Mouse (Mus musculus) spleen, adult 18-20 months (tissue): ENCODE measurements around the gene Sf3a2.

ENCODE experiments used
- DNase-seq, 2 experiments: peaks; one replicate each; pipeline ENCODE4 v3.0.0; 2022; ENCODE audit warnings: mixed read lengths in 2 of 2

Sf3a2 gene

GRCm38 (mm10) chr10:80776358-80776869 is 21.6 kb upstream of the Sf3a2 start:
- DNase-seq, result no peak

DNA sequence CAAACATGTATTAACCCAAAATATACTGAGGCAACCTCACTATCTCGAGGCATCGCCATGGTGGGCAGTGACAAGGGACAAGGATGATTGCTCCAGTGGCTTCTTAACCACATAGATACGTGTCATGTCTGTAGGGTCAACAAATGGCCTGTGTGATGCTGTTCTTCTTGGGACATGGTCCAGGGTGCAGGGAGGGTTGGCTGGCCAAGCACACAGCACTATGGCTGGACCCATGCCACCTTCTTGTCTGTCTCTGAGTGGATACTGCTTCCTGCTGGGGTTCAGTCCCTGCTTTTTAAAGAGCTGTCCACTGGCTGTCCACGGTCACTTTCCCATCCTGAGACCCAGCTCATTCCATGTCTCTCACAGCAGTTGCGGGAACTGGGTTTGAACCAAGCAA is 20.9 kb upstream of the Sf3a2 start:
- DNase-seq, result no peak

- DNase-seq, result no peak
Measured at GRCm38 (mm10) chr10:80779565-80779964, 18.4 kb upstream of the Sf3a2 start.

DNA sequence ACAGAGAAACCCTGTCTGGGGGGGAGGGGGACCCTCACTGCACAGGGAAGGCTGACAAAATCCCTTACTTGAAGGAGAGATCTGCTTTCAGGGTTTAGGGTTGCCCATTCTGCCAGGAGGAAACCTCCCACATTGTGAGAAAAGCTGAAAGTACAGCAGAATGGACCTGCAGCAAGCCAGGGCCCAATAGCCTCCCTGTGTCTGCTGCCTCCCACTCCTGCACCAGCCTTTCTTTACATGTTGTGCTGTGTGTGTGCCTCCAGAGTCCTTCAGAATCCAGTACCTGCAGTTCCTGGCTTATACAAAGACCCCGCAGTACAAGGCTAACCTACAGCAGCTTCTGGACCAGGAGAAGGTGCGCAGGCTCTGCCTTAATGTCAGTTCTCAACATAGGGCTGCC is 13.7 kb upstream of the Sf3a2 start:
- no peak for DNase-seq

- no peak for DNase-seq
Measured at GRCm38 (mm10) chr10:80784871-80785270, 13.1 kb upstream of the Sf3a2 start.

- no peak for DNase-seq
Measured at GRCm38 (mm10) chr10:80785963-80786362, 12.0 kb upstream of the Sf3a2 start.

GRCm38 (mm10) chr10:80787517-80787916 is 10.5 kb upstream of the Sf3a2 start:
- DNase-seq, result no peak

- DNase-seq, result no peak
Measured at GRCm38 (mm10) chr10:80790761-80791404, 7.1 kb upstream of the Sf3a2 start.

GRCm38 (mm10) chr10:80791476-80792174 is 6.4 kb upstream of the Sf3a2 start:
- no peak for DNase-seq

GRCm38 (mm10) chr10:80792175-80793032 is 5.6 kb upstream of the Sf3a2 start:
- DNase-seq, result no peak

- DNase-seq, result no peak
Measured at GRCm38 (mm10) chr10:80793033-80793784, 4.8 kb upstream of the Sf3a2 start.

- DNase-seq, result no peak
Measured at GRCm38 (mm10) chr10:80793803-80794202, 4.2 kb upstream of the Sf3a2 start.

DNA sequence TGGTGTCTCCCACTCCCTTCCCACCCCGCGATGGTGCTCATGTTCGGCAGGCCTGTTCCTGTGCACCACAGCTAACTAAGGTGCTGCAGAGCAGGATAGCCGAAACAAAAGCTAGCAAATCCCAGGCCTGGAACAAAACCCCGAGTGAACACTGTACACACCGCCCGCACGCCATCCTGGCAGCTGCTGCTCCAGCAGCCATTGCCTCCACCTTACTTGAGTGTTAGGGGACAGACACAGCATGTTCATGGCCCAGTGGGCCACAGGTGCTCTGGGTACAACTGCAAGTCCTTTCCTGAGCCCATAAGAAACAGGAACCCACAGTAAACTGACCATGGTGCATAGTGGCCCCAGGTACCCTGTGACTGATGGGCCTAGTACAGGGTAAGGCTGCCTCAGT is 3.2 kb upstream of the Sf3a2 start:
- DNase-seq, result no peak

GRCm38 (mm10) chr10:80796307-80796848 is 1.6 kb upstream of the Sf3a2 start:
- DNase-seq, result no peak

DNA sequence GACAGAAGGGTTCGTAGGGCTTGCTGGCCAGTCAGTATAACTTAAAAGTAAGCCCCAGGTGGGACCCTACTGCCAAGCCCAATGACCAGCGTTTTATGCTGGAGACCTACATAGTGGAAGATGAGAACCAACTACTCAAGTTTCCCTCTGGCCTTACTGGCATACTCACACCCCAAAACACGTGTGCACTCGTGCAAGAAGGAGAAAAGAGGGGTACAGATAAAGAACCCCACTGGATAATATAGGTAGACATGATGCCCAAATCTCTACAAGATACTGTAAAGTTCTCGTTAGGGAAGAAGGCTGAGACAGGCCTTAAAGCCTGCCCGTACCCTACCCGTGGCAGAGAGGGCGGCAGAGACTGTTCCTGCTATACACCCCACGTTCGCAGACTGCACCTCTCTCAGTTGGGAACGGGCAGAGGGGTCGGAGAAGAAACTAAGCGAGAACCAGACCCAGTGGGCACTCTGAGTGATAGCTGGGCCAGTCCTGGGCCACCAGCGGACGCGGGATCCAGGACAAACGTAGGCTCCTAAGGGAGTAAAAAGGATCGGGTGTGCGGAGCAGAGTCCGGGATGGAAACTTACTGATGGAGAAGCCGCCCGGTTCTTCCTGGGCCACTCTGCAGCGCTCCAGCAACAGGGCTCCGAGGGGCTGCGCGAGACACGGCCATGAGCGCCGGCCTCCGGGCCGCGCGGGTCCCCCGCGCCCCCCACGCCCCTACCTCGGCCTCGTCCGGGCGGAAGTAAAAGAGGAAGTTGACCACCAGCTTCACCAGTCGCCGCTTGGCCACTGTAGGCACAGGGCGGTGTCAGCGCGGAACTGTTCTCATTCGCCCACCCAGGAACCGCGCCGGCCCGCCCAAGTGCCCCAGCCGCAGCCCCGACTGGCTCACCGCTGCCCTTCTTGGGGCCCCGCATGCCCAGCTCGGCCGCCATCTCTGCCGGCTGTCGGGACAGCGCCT is 530 bp upstream of the Sf3a2 start:
- DNase-seq, result no peak

GRCm38 (mm10) chr10:80799070-80799566 is 1.1 kb downstream of the Sf3a2 start:
- DNase-seq, result no peak

DNA sequence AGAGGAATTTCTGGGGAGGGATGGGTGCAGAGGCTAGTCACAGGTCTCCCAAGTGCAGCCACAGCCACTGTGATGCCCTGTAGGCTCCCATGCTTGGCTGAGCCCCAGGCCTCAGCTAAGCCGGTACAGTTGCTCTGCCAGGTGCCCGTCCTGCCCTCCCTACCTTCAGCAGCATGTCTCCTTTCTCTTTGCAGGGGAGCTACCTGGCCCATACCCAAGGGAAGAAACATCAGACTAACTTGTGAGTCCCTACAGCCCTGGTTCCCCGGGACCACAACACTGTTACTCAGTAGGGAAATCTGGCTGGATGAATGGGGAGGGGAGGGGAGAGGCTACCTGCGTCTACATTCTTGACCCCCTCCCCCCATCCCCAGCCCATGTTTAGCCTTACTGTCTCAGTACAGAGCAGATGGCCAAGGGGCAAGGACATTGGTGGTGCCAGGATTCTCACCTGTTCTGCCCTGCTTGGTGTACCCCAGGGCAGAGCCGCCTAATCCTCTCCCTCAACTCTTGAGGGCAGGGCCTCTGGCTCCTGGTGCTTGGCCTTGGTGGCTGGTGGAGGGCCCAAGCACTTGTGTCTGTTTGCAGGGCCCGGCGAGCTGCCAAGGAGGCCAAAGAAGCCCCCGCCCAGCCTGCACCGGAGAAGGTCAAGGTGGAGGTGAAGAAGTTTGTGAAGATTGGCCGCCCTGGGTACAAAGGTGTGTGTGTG is 4.4 kb downstream of the Sf3a2 start:
- DNase-seq, result no peak

DNA sequence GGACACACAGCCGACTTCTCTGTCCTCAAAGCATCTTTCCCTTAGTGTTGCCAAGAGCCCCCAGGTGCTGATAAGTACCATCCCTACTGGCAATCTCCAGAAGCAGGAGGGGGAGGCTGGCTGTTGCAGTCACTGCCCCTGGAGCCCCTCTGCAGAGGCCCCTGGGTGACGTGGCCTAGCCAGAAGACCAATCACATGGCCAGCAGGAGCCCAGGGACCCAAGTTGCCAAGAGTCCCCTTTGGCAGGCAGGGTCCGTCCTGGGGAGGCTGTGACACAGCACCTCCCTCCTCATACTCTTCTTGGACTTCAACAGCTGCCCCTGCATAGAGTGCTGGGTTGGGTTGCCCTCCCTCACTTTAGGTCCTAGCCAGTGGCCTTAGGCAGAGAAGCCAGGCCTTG is 5.0 kb downstream of the Sf3a2 start:
- no peak for DNase-seq

DNA sequence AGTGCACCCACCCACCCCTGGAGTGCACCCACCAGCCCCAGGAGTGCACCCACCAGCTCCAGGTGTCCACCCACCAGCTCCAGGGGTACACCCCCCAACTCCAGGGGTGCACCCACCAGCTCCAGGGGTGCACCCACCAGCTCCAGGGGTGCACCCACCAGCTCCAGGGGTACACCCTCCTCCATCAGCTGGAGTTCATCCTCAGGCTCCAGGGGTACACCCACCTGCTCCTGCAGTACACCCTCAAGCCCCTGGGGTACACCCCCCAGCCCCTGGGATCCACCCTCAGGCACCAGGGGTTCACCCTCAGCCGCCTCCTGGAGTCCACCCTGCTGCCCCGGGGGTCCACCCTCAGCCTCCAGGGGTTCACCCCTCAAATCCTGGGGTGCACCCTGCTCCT is 6.3 kb downstream of the Sf3a2 start:
- no peak for DNase-seq

- no peak for DNase-seq
Measured at GRCm38 (mm10) chr10:80804916-80805315, 6.9 kb downstream of the Sf3a2 start, which contains the start of gene Amh. Amh (plus strand) TSS chr10:80805243.
